Mouse (Mus musculus) lung, embryonic 14.5 days (tissue): ENCODE results near the gene Ttc9. TPM values are rescaled to one million over a fixed set of nuclear protein-coding genes. Genes with fewer than 3 reads are reported as not detected.

Source experiments
- ATAC-seq: fragments of 200-750 bp; cut with Nextera tagmentation; 2 replicates; pipeline ENCODE4 v1.8.0; 2017; ENCODE audit warnings: mild to moderate bottlenecking, moderate TSS enrichment, moderate library complexity; ENCODE audit not compliant: insufficient read depth
- DNase-seq: peaks from one replicate; pipeline ENCODE4 v3.0.0-alpha.2; 2015
- H3K27ac ChIP-seq: fragments of 300-500 bp; sonication (generic); 2 replicates; pipeline ENCODE4 v1.5.1; 2014; ENCODE audit warnings: low read depth, mild to moderate bottlenecking, moderate library complexity
- H3K27me3 ChIP-seq: fragments of 300-500 bp; sonication (generic); 2 replicates; pipeline ENCODE4 v1.6.1; 2014; ENCODE audit warnings: low read length, control low read depth; ENCODE audit not compliant: insufficient read depth
- H3K36me3 ChIP-seq: fragments of 300-500 bp; sonication (generic); 2 replicates; pipeline ENCODE4 v1.6.1; 2014; ENCODE audit warnings: control low read depth; ENCODE audit not compliant: insufficient read depth
- H3K4me1 ChIP-seq: fragments of 300-500 bp; sonication (generic); 2 replicates; pipeline ENCODE4 v1.6.1; 2014; ENCODE audit warnings: antibody characterized with exemption, control low read depth; ENCODE audit not compliant: insufficient read depth
- H3K4me2 ChIP-seq: fragments of 300-500 bp; sonication (generic); 2 replicates; pipeline ENCODE4 v1.6.1; 2014; ENCODE audit warnings: mild to moderate bottlenecking
- H3K4me3 ChIP-seq: fragments of 300-500 bp; sonication (generic); 2 replicates; pipeline ENCODE4 v1.5.1; 2014; ENCODE audit warnings: low read depth, low read length
- H3K9ac ChIP-seq: fragments of 300-500 bp; sonication (generic); 2 replicates; pipeline ENCODE4 v1.6.1; 2014
- H3K9me3 ChIP-seq: fragments of 300-500 bp; sonication (generic); 2 replicates; pipeline ENCODE4 v1.6.1; 2016; ENCODE audit warnings: low read depth, low read length, control low read depth
- CTCF ChIP-seq: IDR thresholded peaks from 2 replicates; pipeline ENCODE4 v1.5.1; 2016; ENCODE audit warnings: antibody characterized with exemption, low read depth
- WGBS: fragments of 180-500 bp; shearing (Covaris S2); extraction: QIAGEN DNeasy Blood & Tissue Kit; methylation state at CpG from one replicate; pipeline ENCODE4 v1.1.7; 2014; 5-methylcytosine and 5-hydroxymethylcytosine counted together
- polyA plus RNA-seq: library from polyadenylated mRNA; unstranded; fragments of >200 nt; fragmentation: Nextera tagmentation; extraction: Ambion mirVana; gene quantifications from 2 replicates; pipeline ENCODE4 v1.2.1, GENCODE M21; 2014

Gene Ttc9
- polyA plus RNA-seq, 1 experiment from 2014 or later: 6.1 TPM

DNA sequence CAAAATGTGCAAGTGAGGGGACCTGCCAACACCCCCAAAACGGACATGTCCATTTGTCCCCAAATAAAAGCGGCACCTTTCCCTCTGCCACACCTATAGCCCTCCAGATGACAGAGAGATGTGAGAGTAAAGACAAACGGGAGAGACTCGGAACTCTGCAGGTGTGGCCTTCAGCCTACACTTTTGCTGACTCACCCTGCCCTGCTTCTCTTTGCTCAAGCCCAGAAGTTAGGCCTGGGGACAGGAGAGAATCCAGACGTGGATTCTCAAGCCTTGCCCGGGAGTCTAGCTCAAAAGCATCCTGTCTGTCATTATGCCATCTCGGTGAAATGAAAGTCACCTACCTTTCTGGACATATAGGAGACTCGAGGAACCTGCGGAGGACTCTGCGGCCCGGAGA lies 52.3 kb downstream of the Ttc9 start:
- 54% methylated on average over 11 of the region's 11 CpGs for WGBS
- no peaks in the 10 kb centered on the region for H3K4me1 ChIP-seq
- ATAC-seq (no peak), DNase-seq (no peak)
- no peaks in the 10 kb centered on the region for H3K36me3 ChIP-seq
- H3K4me3 ChIP-seq: no peak overlapping the region
- H3K4me2 ChIP-seq: no peak overlapping the region
- no peaks in the 10 kb centered on the region for H3K27me3 ChIP-seq
- H3K27ac ChIP-seq: no peak overlapping the region
- H3K9me3 ChIP-seq: no peaks in the 10 kb centered on the region
- H3K9ac ChIP-seq: no peak overlapping the region
- no peak for TF ChIP-seq CTCF

GRCm38 (mm10) chr12:81684096-81684495 lies 53.0 kb downstream of the Ttc9 start:
- 74% methylated on average over 6 of the region's 6 CpGs for WGBS
- no peak for ATAC-seq

DNA sequence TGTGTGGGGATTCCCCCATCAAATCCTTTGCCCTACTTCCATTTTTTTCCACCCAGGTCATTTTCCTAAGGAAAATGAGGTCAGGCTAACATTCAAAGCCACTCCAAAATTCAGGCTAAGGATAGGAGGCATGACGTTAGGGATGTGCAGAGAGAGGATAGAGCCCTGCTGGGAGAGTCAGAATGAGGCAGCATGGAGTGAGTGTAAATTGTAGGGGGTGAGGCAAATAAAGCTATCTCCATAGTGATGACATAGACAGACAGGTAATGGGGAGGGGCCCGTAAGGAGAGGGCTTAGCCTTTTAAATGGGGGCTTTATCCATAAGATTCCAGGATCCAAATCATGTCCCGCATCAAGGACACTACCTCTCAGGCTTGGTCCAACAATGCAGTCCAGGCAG lies 54.9 kb downstream of the Ttc9 start:
- no peak for ATAC-seq
- no peaks in the 10 kb centered on the region for H3K27me3 ChIP-seq
- TF ChIP-seq CTCF: no peak
- H3K4me1 ChIP-seq: no peaks in the 10 kb centered on the region
- H3K9me3 ChIP-seq: no peaks in the 10 kb centered on the region
- H3K36me3 ChIP-seq: no peaks in the 10 kb centered on the region
- WGBS: 55% methylated on average over 3 of the region's 3 CpGs
- no peak overlapping the region for H3K27ac ChIP-seq
- no peak overlapping the region for H3K9ac ChIP-seq
- no peak overlapping the region for H3K4me3 ChIP-seq
- no peak overlapping the region for H3K4me2 ChIP-seq
- DNase-seq: no peak

More at GRCm38 (mm10) chr12:81684096-81684495, 53.0 kb downstream of the Ttc9 start:
- Histone ChIP-seq H3K4me2 (no peak overlapping the region), H3K4me3 (no peak overlapping the region), H3K27me3 (no peaks in the 10 kb centered on the region), H3K9ac (no peak overlapping the region), H3K4me1 (no peaks in the 10 kb centered on the region), H3K27ac (no peak overlapping the region), H3K36me3 (no peaks in the 10 kb centered on the region), H3K9me3 (no peaks in the 10 kb centered on the region)
- DNase-seq: no peak
- TF ChIP-seq CTCF: no peak

DNA sequence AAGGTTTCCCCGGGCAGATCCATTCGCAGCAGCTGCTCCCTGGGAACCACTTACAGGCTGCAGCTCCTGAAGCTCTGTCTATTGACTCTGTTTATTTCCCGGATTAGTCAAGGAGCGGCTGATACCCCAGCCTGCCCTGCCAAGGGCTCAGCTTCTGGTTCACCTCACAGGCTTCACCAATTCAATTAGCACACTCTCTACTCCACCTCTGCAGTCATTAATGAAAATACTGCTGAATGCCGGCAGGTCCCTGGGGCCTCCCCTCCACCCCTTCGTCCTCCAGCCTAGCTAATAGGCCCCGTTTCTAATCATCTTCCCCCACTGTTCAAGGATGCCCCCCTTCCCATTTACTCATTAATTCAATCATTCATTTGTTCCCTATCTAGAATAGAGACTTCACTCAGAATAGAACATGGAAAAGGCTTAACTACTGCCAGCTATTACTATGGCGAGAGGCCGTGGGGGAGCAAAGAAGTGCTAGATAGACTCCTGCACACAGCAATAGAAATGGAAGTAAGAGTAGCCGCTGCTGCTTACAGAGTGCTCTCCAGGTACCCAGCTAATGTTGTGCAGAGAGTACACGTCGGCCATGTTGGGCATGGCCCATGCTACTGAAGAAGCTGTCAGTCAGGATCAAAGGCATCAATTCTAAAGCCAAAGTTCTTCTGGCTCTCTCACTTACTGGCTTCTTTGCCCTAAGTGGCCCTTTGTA lies 55.5 kb downstream of the Ttc9 start:
- Histone ChIP-seq H3K4me1 (no peaks in the 10 kb centered on the region), H3K27me3 (no peaks in the 10 kb centered on the region), H3K36me3 (no peaks in the 10 kb centered on the region), H3K27ac (no peak overlapping the region), H3K4me3 (no peak overlapping the region), H3K4me2 (no peak overlapping the region), H3K9ac (no peak overlapping the region), H3K9me3 (no peaks in the 10 kb centered on the region)
- TF ChIP-seq CTCF: no peak
- 48% methylated on average over 12 of the region's 12 CpGs for WGBS
- ATAC-seq: no peak
- DNase-seq: no peak

DNA sequence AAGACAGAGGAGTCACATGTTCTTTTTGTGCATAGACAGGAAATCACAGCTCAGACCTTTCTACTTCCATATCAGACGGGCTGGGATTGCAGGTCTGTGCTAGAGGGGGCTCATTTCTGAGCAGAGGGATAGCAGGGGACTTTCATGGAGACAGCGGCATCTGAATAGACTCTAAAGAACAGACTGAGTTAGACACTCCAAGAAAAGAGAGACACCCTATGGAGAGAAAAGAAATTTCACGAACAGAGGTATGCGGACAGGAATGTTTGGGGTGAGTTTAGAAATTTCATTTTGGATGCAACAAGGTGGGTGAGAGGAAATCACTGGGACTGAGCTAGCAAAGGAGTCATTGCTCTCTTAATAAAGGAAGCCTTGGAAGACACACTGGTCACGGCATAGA lies 56.8 kb downstream of the Ttc9 start:
- no peak for ATAC-seq
- Histone ChIP-seq H3K4me3 (no peak overlapping the region), H3K27me3 (no peaks in the 10 kb centered on the region), H3K4me1 (no peaks in the 10 kb centered on the region), H3K4me2 (no peak overlapping the region), H3K9ac (no peak overlapping the region), H3K36me3 (no peaks in the 10 kb centered on the region), H3K27ac (no peak overlapping the region), H3K9me3 (no peaks in the 10 kb centered on the region)
- WGBS: 82% methylated on average over 5 of the region's 5 CpGs
- DNase-seq: no peak
- TF ChIP-seq CTCF: no peak

DNA sequence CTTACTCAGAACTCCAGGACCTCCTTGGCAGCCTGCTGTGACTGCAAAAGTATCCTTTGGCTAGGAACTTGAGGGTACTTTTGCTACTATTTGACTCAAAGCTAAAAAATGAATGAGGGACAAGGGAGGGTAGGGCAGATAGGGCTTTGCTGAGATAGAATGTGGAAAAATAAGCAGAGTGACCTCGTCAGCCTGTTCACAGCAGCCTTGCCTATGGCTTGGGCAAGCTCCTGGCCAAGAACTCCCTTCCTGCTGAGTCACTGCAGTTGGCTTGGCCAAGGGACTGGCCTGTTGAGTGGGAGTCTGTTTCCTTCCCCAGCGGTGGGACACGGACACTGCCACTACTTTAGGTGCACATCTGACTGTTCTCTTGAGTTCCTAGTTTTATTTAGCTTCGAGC lies 57.5 kb downstream of the Ttc9 start:
- WGBS: 79% methylated on average over 4 of the region's 4 CpGs

GRCm38 (mm10) chr12:81689505-81690056 lies 58.5 kb downstream of the Ttc9 start:
- no peak for TF ChIP-seq CTCF
- WGBS: 41% methylated on average over 4 of the region's 4 CpGs
- no peaks in the 10 kb centered on the region for H3K4me1 ChIP-seq
- no peak overlapping the region for H3K27ac ChIP-seq
- no peak overlapping the region for H3K9ac ChIP-seq
- DNase-seq (no peak), ATAC-seq (no peak)
- no peaks in the 10 kb centered on the region for H3K9me3 ChIP-seq
- H3K36me3 ChIP-seq: no peaks in the 10 kb centered on the region
- no peak overlapping the region for H3K4me3 ChIP-seq
- H3K27me3 ChIP-seq: no peaks in the 10 kb centered on the region
- H3K4me2 ChIP-seq: no peak overlapping the region

More for the DNA sequence above, 57.5 kb downstream of the Ttc9 start:
- ATAC-seq (no peak), DNase-seq (no peak)
- no peak overlapping the region for H3K4me2 ChIP-seq
- H3K27me3 ChIP-seq: no peaks in the 10 kb centered on the region
- H3K4me3 ChIP-seq: no peak overlapping the region
- H3K4me1 ChIP-seq: no peaks in the 10 kb centered on the region
- H3K27ac ChIP-seq: no peak overlapping the region
- no peak overlapping the region for H3K9ac ChIP-seq
- H3K36me3 ChIP-seq: no peaks in the 10 kb centered on the region
- TF ChIP-seq CTCF: no peak
- H3K9me3 ChIP-seq: no peaks in the 10 kb centered on the region
